Mouse (Mus musculus): ENCODE data around the gene Cab39. TPM values are rescaled to one million over a fixed set of nuclear protein-coding genes. Genes with fewer than 3 reads are reported as not detected.

Cab39 gene
- 100 to 1,000 TPM; 170 to 175 TPM for total RNA-seq (2021)
- long read RNA-seq, experiment 1, transcript Cab39-202 (9 exons, 3,805 nt), result major isoform, 145 of 174 reads
- long read RNA-seq, experiment 1, partial matches to known transcripts, result 7 of 174 reads
- long read RNA-seq, experiment 1, other reads (novel, unspliced or antisense), result 20 of 174 reads
- long read RNA-seq, experiment 2, transcript Cab39-202 (9 exons, 3,805 nt), result major isoform, 112 of 137 reads
- long read RNA-seq, experiment 2, partial matches to known transcripts, result 4 of 137 reads
- long read RNA-seq, experiment 2, other reads (novel, unspliced or antisense), result 21 of 137 reads

GRCm38 (mm10) chr1:85793208-85794105 is at the start of gene Cab39:
TSS of gene Cab39 (plus strand) at chr1:85793441.
- DNase-seq (ENCODE audit: low spot score in 2 of 2), result peak; percentile 80 to 92

GRCm38 (mm10) chr1:85744539-85744938 is 48.7 kb upstream of the Cab39 start:
- no peak for DNase-seq (ENCODE audit: low spot score in 2 of 2)

GRCm38 (mm10) chr1:85746511-85746910 is 46.7 kb upstream of the Cab39 start:
- DNase-seq (ENCODE audit: low spot score in 2 of 2), result no peak

- DNase-seq (ENCODE audit: low spot score in 2 of 2), result no peak
These were observed 43.4 kb upstream of the Cab39 start for GRCm38 (mm10) chr1:85749829-85750228.

- no peak for DNase-seq (ENCODE audit: low spot score in 2 of 2)
These were observed 42.6 kb upstream of the Cab39 start for GRCm38 (mm10) chr1:85750650-85751049.

- no peak for DNase-seq (ENCODE audit: low spot score in 2 of 2)
These were observed 41.7 kb upstream of the Cab39 start for GRCm38 (mm10) chr1:85751494-85751893.

GRCm38 (mm10) chr1:85751932-85752680 is 41.1 kb upstream of the Cab39 start:
- DNase-seq (ENCODE audit: low spot score in 2 of 2), result no peak

GRCm38 (mm10) chr1:85757531-85758230 is 35.6 kb upstream of the Cab39 start:
- peak; percentile 22 to 27 for DNase-seq (ENCODE audit: low spot score in 2 of 2)

- DNase-seq (ENCODE audit: low spot score in 2 of 2), result peak; percentile 23 to 52
These were observed 34.8 kb upstream of the Cab39 start for GRCm38 (mm10) chr1:85758231-85758968.

GRCm38 (mm10) chr1:85758969-85759293 is 34.3 kb upstream of the Cab39 start:
- no peak for DNase-seq (ENCODE audit: low spot score in 2 of 2)

- DNase-seq (ENCODE audit: low spot score in 2 of 2), result no peak
These were observed 31.6 kb upstream of the Cab39 start for GRCm38 (mm10) chr1:85761665-85762064.

GRCm38 (mm10) chr1:85763386-85763785 is 29.9 kb upstream of the Cab39 start:
- no peak for DNase-seq (ENCODE audit: low spot score in 2 of 2)

GRCm38 (mm10) chr1:85764291-85764690 is 28.9 kb upstream of the Cab39 start:
- no peak for DNase-seq (ENCODE audit: low spot score in 2 of 2)

GRCm38 (mm10) chr1:85766120-85766519 is 27.1 kb upstream of the Cab39 start:
- DNase-seq (ENCODE audit: low spot score in 2 of 2), result no peak

GRCm38 (mm10) chr1:85767754-85768153 is 25.5 kb upstream of the Cab39 start:
- no peak for DNase-seq (ENCODE audit: low spot score in 2 of 2)

- DNase-seq (ENCODE audit: low spot score in 2 of 2), result no peak
These were observed 21.3 kb upstream of the Cab39 start for GRCm38 (mm10) chr1:85771976-85772375.

- DNase-seq (ENCODE audit: low spot score in 2 of 2), result no peak
These were observed 18.1 kb upstream of the Cab39 start for GRCm38 (mm10) chr1:85775136-85775535.

GRCm38 (mm10) chr1:85776154-85776553 is 17.1 kb upstream of the Cab39 start:
- DNase-seq (ENCODE audit: low spot score in 2 of 2), result no peak

GRCm38 (mm10) chr1:85778436-85778835 is 14.8 kb upstream of the Cab39 start, which contains the start of gene A630001G21Rik:
TSS of gene A630001G21Rik (minus strand) at chr1:85778643.
- DNase-seq (ENCODE audit: low spot score in 2 of 2), result no peak

GRCm38 (mm10) chr1:85779012-85779411 is 14.2 kb upstream of the Cab39 start:
- DNase-seq (ENCODE audit: low spot score in 2 of 2), result no peak
